Mouse (Mus musculus) kidney, postnatal 0 days (tissue): ENCODE data around the gene Rin2. TPM values are rescaled to one million over a fixed set of nuclear protein-coding genes. Genes with fewer than 3 reads are reported as not detected.

Experiments used
- ATAC-seq: fragments of 200-750 bp; cut with Nextera tagmentation; replicated peaks from 2 replicates; pipeline ENCODE4 v1.8.0; 2017; ENCODE audit warnings: low read depth, moderate number of reproducible peaks, moderate TSS enrichment, moderate library complexity; ENCODE audit not compliant: low FRiP score
- DNase-seq: peaks from one replicate; pipeline ENCODE4 v3.0.0-alpha.2; 2016; ENCODE audit warnings: low spot score
- H3K27ac ChIP-seq: fragments of 300-500 bp; sonication (generic); 2 replicates; pipeline ENCODE4 v1.5.1; 2014; ENCODE audit warnings: mild to moderate bottlenecking
- H3K27me3 ChIP-seq: fragments of 300-500 bp; sonication (generic); 2 replicates; pipeline ENCODE4 v1.6.1; 2014; ENCODE audit warnings: low read length, mixed read lengths; ENCODE audit not compliant: insufficient read depth
- H3K36me3 ChIP-seq: fragments of 300-500 bp; sonication (generic); 2 replicates; pipeline ENCODE4 v1.6.1; 2014; ENCODE audit warnings: low read length, mixed read lengths; ENCODE audit not compliant: insufficient read depth
- H3K4me1 ChIP-seq: fragments of 300-500 bp; sonication (generic); replicated peaks from 2 replicates; pipeline ENCODE4 v1.6.1; 2014; ENCODE audit warnings: antibody characterized with exemption, low read length, mixed read lengths; ENCODE audit not compliant: insufficient read depth
- H3K4me2 ChIP-seq: fragments of 300-500 bp; sonication (generic); 2 replicates; pipeline ENCODE4 v1.6.1; 2014; ENCODE audit warnings: mild to moderate bottlenecking, low read length, moderate library complexity, mixed read lengths
- H3K4me3 ChIP-seq: fragments of 300-500 bp; sonication (generic); replicated peaks from 2 replicates; pipeline ENCODE4 v1.5.1; 2014; ENCODE audit warnings: low read depth, low read length
- H3K9ac ChIP-seq: fragments of 300-500 bp; sonication (generic); 2 replicates; pipeline ENCODE4 v1.6.1; 2014; ENCODE audit warnings: low read depth, low read length
- H3K9me3 ChIP-seq: fragments of 300-500 bp; sonication (generic); replicated peaks from 2 replicates; pipeline ENCODE4 v1.6.1; 2016; ENCODE audit warnings: low read length, inconsistent platforms, mixed read lengths
- CTCF ChIP-seq: IDR thresholded peaks from 2 replicates; pipeline ENCODE4 v1.5.1; 2016; ENCODE audit warnings: antibody characterized with exemption, low read depth, mild to moderate bottlenecking, moderate library complexity
- WGBS: fragments of 180-500 bp; shearing (Covaris S2); extraction: QIAGEN DNeasy Blood & Tissue Kit; methylation state at CpG from one replicate; pipeline ENCODE4 v1.1.7; 2014; 5-methylcytosine and 5-hydroxymethylcytosine counted together
- polyA plus RNA-seq: library from polyadenylated mRNA; unstranded; fragments of >200 nt; fragmentation: Nextera tagmentation; extraction: Ambion mirVana; gene quantifications from 2 replicates; pipeline ENCODE4 v1.2.1, GENCODE M21; 2015

Rin2 gene
- polyA plus RNA-seq, 1 experiment from 2014 or later, result 23.8 TPM

DNA sequence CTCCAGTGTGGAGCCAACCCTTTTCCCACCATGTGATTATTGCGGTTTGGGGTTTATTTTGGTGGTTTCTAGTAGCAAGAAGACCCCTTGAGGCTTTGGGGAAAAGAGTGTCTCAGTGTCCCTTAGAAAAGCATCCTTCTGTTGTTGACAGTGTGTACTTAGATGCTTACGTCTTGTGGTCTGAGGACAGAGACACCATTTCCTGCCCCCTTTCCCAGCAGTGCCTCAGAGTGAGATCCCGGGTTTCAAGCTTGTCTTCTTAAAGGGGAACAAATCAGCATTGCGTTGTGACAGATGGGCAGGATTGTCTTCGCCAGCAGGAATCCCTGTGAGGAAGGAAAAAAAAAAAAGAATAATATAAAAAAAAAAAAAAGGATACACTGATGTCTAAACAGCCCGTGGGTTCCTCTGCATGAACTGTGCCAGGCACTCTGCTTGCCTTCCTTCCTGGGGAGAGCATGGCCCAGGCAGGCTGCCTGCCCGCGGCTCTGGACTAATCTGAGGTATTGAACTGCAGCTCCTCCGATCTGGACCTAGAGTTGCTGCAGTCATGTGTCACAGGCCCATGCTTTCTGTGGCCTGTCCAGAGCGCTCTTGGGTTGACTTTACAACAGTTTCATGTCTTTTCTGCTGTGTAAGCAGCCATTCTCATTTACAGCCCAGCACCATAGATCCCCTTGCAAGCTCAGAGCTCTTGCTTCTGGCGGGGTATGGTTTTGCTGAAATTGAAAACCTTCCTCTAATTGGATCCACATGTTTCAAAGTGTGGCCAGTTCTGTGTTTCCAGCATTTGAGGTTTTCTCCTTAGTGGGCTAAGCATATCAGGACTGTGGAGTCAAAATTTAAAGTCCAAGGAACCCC lies 206.1 kb downstream of the Rin2 start:
- DNase-seq, result no peak
- TF ChIP-seq CTCF, result no peak
- no peaks in the 10 kb centered on the region for H3K9me3 ChIP-seq
- ATAC-seq, result no peak
- H3K27ac ChIP-seq, result 0 out of 2 replicates have a peak overlapping the region, but pooled peaks have one; percentile 31
- 62% methylated on average over 11 of the region's 11 CpGs for WGBS
- H3K36me3 ChIP-seq, result peaks cover 61% of the 10 kb centered on the region
- no peak overlapping the region for H3K4me3 ChIP-seq
- H3K27me3 ChIP-seq, result no peaks in the 10 kb centered on the region
- H3K4me1 ChIP-seq, result peaks cover 10% of the 10 kb centered on the region; the same call in 1 of the 2 replicates
- H3K9ac ChIP-seq, result no peak overlapping the region
- no peak overlapping the region for H3K4me2 ChIP-seq

DNA sequence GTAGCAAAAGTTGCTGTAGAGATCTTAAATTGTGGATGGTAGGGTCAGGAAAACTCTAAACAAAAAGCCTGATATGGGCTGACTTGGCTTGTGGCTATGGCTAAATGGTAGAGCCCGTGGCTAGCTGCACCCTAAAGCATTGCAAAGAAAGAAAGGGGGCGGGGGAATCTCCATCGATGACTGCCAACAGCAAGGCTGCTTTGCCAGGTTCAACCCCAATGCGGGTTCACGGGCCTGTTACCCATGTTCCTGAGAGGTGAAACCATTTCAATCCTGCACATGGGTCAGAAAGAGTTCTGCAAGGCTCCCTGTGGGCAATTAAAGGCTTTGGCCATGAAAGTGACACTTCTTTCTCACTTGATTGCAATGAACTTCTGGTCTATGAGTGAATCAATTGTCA lies 206.9 kb downstream of the Rin2 start:
- ATAC-seq (no peak), DNase-seq (no peak)
- WGBS, result 93% methylated on average over 5 of the region's 5 CpGs

DNA sequence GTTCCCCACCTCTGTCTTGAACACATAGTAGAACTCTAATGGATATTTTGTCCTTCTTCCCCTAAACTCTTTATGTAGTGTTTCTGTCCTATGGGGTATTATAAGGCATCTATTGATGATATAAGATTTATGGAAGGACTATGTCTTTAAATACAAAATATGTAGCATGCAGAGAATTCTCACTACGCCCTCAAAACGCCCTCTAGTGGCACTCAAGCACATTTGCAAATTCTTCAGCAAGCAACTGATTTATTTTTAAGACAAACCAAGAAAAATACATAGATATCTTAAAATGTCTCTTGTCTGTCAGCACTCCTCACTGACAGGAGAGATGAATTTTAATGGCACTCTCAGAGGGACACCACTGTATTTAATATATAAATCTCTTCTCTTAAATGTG lies 207.4 kb downstream of the Rin2 start:
- peak; percentile 82 for TF ChIP-seq CTCF
- peaks cover 57% of the 10 kb centered on the region for H3K36me3 ChIP-seq
- H3K4me2 ChIP-seq, result no peak overlapping the region
- DNase-seq, result peak; percentile 61
- no peaks in the 10 kb centered on the region for H3K27me3 ChIP-seq
- WGBS, result 21% methylated on average over 2 of the region's 2 CpGs
- no peak overlapping the region for H3K9ac ChIP-seq
- H3K4me3 ChIP-seq, result no peak overlapping the region
- no peak for ATAC-seq
- H3K9me3 ChIP-seq, result no peaks in the 10 kb centered on the region
- no peak overlapping the region for H3K27ac ChIP-seq
- H3K4me1 ChIP-seq, result peaks cover 10% of the 10 kb centered on the region; the same call in 1 of the 2 replicates

More for the DNA sequence above, 206.9 kb downstream of the Rin2 start:
- Histone ChIP-seq H3K4me1 (peaks cover 10% of the 10 kb centered on the region; the same call in 1 of the 2 replicates), H3K9ac (no peak overlapping the region), H3K27ac (no peak overlapping the region), H3K36me3 (peaks cover 58% of the 10 kb centered on the region), H3K4me3 (no peak overlapping the region), H3K4me2 (no peak overlapping the region), H3K27me3 (no peaks in the 10 kb centered on the region), H3K9me3 (no peaks in the 10 kb centered on the region)
- no peak for TF ChIP-seq CTCF

DNA sequence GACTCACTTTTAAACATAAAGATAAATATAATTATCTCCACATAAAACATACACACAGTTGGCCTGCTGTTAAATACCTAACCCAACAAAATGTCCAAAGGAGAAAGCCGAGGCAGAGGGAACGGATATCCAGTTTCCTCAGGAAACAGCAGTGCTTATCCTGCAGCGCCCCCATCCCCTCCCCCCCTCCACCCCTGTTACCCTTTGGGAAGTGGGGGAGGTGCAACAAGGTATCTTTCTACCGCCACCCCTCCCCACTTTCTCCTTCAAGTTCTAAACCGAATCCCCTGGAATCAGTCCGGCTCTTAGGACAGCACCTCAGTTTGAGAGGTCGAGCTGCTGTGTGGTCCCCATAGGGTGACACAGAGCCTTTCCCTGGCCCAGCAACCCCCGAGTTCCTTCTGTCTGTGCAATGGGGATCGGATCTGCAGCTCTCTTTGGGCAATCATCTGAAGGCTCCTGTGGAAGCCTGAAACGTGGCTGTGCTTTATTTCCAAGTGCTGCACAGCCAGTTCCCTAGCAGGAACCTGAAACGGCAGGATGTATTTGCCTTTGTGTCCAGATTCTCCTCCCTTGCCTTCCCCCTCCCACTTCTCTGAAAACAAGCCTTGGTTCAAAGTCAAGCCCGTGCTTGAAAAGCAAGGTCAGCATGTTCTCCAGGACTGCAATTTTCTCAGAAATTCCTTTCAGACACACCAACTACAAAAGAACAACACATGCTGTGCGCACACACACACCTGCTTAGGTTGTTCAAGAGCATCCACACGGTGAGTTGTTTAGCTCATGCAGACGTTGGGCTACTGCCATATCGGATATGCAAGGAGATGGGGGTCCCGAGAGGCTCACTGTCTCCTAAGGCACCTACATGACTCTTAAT lies 209.3 kb downstream of the Rin2 start:
- Histone ChIP-seq H3K4me1 (peaks cover 15% of the 10 kb centered on the region; the same call in 1 of the 2 replicates), H3K36me3 (peaks cover 38% of the 10 kb centered on the region), H3K9ac (0 out of 2 replicates have a peak overlapping the region, but pooled peaks have one; percentile 13), H3K4me3 (no peak overlapping the region), H3K27ac (peak overlapping the region; percentile 78), H3K4me2 (no peak overlapping the region), H3K27me3 (no peaks in the 10 kb centered on the region), H3K9me3 (no peaks in the 10 kb centered on the region)
- WGBS, result 28% methylated on average over 17 of the region's 17 CpGs
- ATAC-seq (peak; percentile 54), DNase-seq (peak; percentile 41)
- TF ChIP-seq CTCF, result no peak

DNA sequence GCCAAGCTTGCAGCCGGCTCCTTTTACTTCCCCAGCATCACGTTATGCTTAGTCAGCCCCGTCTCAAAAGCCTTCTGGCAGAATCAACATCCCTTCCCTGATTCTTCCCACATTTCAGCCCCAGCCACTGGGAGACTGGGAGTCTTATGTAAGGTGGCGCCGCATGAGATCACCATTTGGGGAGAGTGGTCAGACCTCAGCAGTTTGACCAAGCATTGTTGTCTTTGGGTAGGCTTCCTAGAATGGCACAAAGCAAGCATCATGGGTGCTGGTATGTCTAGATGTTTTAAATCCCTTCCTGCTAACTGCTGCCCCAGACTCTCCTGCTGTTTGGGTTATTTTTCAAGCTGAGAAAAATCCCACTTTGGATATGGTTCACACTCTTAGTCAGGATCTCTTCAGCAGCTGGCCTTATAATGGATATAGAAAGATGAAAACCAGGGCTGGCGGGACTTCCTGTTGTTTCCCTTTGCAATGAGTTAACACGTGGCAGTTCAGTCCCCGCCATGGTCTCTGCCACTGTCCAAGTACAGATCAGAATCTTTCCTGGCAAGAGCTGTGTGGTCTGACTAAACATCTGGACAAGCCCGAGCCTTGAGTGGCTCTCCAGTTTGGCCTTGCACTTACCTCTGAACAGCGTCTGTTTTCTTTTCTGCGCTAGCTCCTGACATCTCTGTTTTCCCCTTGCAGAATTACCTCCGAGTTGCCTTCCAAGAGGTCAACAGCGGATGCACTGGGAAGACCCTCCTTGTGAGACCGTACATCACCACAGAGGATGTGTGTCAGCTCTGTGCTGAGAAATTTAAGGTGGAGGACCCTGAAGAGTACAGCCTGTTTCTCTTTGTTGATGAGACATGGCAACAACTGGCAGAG lies 210.1 kb downstream of the Rin2 start:
- no peaks in the 10 kb centered on the region for H3K9me3 ChIP-seq
- H3K4me2 ChIP-seq, result no peak overlapping the region
- ATAC-seq (no peak), DNase-seq (peak; percentile 36)
- no peak for TF ChIP-seq CTCF
- no peak overlapping the region for H3K4me3 ChIP-seq
- 37% methylated on average over 14 of the region's 14 CpGs for WGBS
- peak overlapping the region; percentile 78 for H3K27ac ChIP-seq
- peaks cover 35% of the 10 kb centered on the region for H3K36me3 ChIP-seq
- no peak overlapping the region for H3K9ac ChIP-seq
- peaks cover 15% of the 10 kb centered on the region; the same call in 1 of the 2 replicates for H3K4me1 ChIP-seq
- H3K27me3 ChIP-seq, result no peaks in the 10 kb centered on the region
